Mouse (Mus musculus) erythroid progenitor cell, adult 5-6 weeks (primary cell): ENCODE measurements around the gene Pstk. TPM values are rescaled to one million over a fixed set of nuclear protein-coding genes. Genes with fewer than 3 reads are reported as not detected.
"Not testable (repeated sequence)": the region's sequence is repeated elsewhere in the genome, so short reads cannot be mapped to it uniquely, and the experiment has no call there.

Source experiments
- ATAC-seq: replicated peaks from 2 replicates; pipeline ENCODE4 v1.8.0; 2016; ENCODE audit warnings: moderate number of reproducible peaks, mild to moderate bottlenecking, moderate TSS enrichment, inconsistent platforms; ENCODE audit not compliant: poor library complexity, low FRiP score, severe bottlenecking
- total RNA-seq, 2 experiments: library from RNA; stranded (forward) in 1 of 2; stranded (reverse) in 1 of 2; fragments of 150-400 nt in 1 of 2; fragments of 186-747, 209-891 nt in 1 of 2; gene quantifications; 2 replicates each; pipeline versions ENCODE4 v1.2.3 to v1.2.4; 2015 to 2017; ENCODE audit warnings: low replicate concordance in 2 of 2

Pstk gene
- total RNA-seq, 2 experiments from 2014 or later, result 3.3 to 15.9 TPM

DNA sequence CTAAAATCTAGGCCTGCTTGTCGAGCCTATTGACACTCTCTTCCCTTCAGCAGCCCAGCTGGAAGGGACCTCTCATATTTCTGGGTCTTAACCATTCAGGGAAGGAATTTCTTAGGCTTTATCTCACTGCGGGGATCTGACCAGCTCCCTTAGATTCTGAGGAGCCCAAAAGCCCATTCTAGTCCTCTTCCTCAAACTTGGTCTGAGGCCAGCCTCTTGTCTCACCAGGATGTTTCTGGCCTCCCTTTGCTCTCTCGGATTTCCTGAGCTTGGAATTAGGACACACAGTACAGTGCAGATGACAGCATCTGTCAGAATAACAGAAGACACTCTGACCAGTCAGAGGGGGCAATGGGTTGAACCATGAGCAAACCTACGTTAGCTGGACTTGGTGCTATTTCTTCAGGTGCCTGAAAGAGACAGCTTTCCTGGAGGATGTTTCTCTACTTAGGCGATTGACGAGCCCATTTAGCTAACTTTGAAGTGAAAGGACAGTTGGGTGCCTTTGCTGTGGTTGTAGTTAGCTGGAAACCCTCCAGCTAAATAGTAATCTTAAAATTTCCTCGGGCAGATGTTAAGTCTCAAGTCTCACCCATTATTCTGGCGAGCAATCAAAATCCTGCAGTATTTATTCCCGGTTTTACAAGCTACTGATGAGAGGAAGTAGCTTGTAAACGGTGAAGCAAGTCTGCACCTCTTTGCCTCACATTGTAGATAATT, 40.4 kb downstream of the Pstk start:
- no peak for ATAC-seq

DNA sequence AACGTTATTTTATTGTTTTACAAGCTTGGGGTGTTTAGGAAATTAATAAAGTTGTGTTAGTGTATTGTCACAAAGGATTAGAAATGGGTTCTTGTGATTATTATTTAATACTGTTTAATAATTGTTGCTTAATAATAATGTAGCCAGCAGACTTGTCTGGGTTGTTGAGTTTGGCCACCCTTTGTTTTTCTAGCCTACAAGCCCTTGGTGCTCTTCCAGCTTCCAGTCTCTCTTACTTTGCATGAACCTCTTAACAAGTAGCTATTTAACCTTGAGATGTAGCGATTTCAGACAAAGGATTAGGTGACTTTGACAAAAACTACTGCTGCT, 41.0 kb downstream of the Pstk start:
- ATAC-seq, result no peak

GRCm38 (mm10) chr7:131416742-131417141, 45.8 kb downstream of the Pstk start:
- not testable (repeated sequence) for ATAC-seq

DNA sequence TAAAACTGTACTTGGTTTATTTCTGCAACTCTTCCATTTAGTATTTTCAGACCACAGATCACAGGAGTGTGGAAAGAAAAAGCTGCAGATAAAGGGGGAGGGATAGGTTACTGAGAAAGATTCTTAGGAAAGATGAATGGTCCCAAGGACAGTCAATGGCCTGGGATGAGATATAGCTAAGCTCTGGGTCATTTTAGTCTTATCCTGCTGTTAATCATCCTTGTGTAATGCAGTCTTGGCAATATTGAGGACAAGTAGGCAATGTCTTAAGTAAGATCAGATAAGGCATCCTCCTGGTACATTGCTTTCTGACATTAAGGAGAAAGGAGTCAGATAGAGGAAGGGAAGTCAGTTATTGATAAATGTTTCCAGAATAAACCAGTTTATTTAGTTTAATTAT, 46.7 kb downstream of the Pstk start:
- no peak for ATAC-seq

GRCm38 (mm10) chr7:131424912-131425311, 54.0 kb downstream of the Pstk start:
- ATAC-seq, result peak; percentile 98

DNA sequence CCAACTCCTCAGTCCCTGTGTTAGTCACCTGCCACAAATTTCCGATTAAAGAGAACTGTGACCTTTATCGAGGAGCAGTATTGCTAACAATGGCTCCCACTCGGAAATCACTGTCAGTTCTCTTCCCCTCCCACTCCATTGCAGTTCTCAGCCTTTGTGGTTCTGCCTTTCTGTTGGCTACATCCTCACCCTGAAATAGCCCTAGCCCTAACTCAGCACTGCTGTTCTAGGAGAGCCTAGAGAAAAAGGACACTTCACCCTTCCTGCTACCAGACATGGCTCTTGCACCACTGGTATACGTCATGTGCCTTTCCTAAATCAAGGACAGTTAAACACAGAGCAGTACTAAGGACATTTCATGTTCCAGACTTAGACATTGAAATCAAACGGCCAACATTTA, 56.4 kb downstream of the Pstk start:
- no peak for ATAC-seq

DNA sequence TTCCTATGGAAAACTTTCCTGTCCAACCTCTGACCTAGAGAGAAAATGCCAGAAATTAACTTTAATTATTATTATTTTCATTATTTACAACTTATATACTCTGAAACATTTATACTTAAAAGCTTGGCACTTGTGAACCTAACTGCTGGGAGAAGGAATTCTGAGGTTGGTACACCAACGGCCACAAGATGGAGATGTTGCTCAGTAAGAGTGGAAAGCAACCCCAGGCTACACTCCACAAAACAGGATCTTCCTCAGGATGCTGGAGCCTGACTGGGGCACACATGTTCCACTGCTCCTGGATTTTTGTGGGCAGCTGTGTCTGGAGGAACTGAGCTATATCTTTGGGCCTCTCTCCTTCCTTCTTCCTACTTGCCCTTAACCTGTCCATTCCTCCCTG, 61.3 kb downstream of the Pstk start:
- ATAC-seq, result no peak

DNA sequence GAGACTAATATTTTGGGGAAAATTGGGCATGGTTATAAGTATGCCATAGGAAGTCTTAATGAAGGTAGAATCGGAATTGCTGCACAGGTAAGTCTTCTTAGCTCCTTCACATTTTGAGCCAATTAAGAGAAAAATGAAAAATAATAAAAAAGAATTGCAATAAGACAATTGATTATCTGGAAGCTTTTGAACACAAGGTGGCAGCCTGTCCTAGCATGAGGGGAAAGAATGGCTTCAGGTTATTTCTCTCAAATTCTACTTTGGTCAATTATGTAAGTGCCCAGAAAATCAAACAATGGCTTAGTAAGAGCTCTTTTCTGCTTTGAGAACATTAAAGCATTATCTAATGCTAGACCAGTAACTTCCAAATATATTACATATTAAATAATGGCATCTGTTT, 63.3 kb downstream of the Pstk start:
- no peak for ATAC-seq

- no peak for ATAC-seq
These were observed 66.1 kb downstream of the Pstk start for GRCm38 (mm10) chr7:131437051-131437450.

Other genes starting within 250 kb of the Pstk start
- not detected in 2 replicates for gene 4933402N03Rik, start 224.8 kb upstream of the Pstk start, total RNA-seq (2015; ENCODE audit: low replicate concordance)
- gene 4933402N03Rik, start 224.8 kb upstream of the Pstk start, total RNA-seq (2017; ENCODE audit: low replicate concordance), result not detected in 2 replicates
- not detected in 2 replicates for gene 5430419D17Rik, start 196.7 kb upstream of the Pstk start, total RNA-seq (2015; ENCODE audit: low replicate concordance)
- gene 5430419D17Rik, start 196.7 kb upstream of the Pstk start, total RNA-seq (2017; ENCODE audit: low replicate concordance), result not detected in 2 replicates
- not detected in 2 replicates for gene Cuzd1, start 48.8 kb upstream of the Pstk start, total RNA-seq (2015; ENCODE audit: low replicate concordance)
- not detected in 2 replicates for gene Cuzd1, start 48.8 kb upstream of the Pstk start, total RNA-seq (2017; ENCODE audit: low replicate concordance)
- not detected in 2 replicates for gene Fam24b, start 41.6 kb upstream of the Pstk start, total RNA-seq (2015; ENCODE audit: low replicate concordance)
- gene Fam24b, start 41.6 kb upstream of the Pstk start, total RNA-seq (2017; ENCODE audit: low replicate concordance), result not detected in 2 replicates
- not detected in 2 replicates for gene Fam24a, start 37.3 kb upstream of the Pstk start, total RNA-seq (2015; ENCODE audit: low replicate concordance)
- gene Fam24a, start 37.3 kb upstream of the Pstk start, total RNA-seq (2017; ENCODE audit: low replicate concordance), result not detected in 2 replicates
- gene 2310057M21Rik, start 8.4 kb upstream of the Pstk start, total RNA-seq (2015; ENCODE audit: low replicate concordance), result 4.3 and 9.2 TPM in 2 replicates
- gene 2310057M21Rik, start 8.4 kb upstream of the Pstk start, total RNA-seq (2017; ENCODE audit: low replicate concordance), result 5.6 and 6.0 TPM in 2 replicates
- 53.3 and 72.9 TPM in 2 replicates for gene Ikzf5, start 39.4 kb downstream of the Pstk start, total RNA-seq (2015; ENCODE audit: low replicate concordance)
- 46.1 and 50.6 TPM in 2 replicates for gene Ikzf5, start 39.4 kb downstream of the Pstk start, total RNA-seq (2017; ENCODE audit: low replicate concordance)
- 1.7 and 10.1 TPM in 2 replicates for gene Acadsb, start 39.5 kb downstream of the Pstk start, total RNA-seq (2015; ENCODE audit: low replicate concordance)
- 12.9 and 18.9 TPM in 2 replicates for gene Acadsb, start 39.5 kb downstream of the Pstk start, total RNA-seq (2017; ENCODE audit: low replicate concordance)
- gene Hmx3, start 171.7 kb downstream of the Pstk start, total RNA-seq (2015; ENCODE audit: low replicate concordance), result not detected in 2 replicates
- not detected in 2 replicates for gene Hmx3, start 171.7 kb downstream of the Pstk start, total RNA-seq (2017; ENCODE audit: low replicate concordance)
- gene Hmx2, start 177.6 kb downstream of the Pstk start, total RNA-seq (2015; ENCODE audit: low replicate concordance), result not detected in 2 replicates
- gene Hmx2, start 177.6 kb downstream of the Pstk start, total RNA-seq (2017; ENCODE audit: low replicate concordance), result not detected in 2 replicates
- 177 and 201 TPM in 2 replicates for gene Bub3, start 189.1 kb downstream of the Pstk start, total RNA-seq (2015; ENCODE audit: low replicate concordance)
- gene Bub3, start 189.1 kb downstream of the Pstk start, total RNA-seq (2017; ENCODE audit: low replicate concordance), result 147 and 174 TPM in 2 replicates